Mouse (Mus musculus) right cerebral cortex, postnatal 10 days (tissue): ENCODE data around the gene Maip1.

Source experiments
- DNase-seq, 2 experiments: peaks; one replicate each; pipeline ENCODE4 v3.0.0; 2021; ENCODE audit warnings: low spot score in 2 of 2

Gene Maip1

DNA sequence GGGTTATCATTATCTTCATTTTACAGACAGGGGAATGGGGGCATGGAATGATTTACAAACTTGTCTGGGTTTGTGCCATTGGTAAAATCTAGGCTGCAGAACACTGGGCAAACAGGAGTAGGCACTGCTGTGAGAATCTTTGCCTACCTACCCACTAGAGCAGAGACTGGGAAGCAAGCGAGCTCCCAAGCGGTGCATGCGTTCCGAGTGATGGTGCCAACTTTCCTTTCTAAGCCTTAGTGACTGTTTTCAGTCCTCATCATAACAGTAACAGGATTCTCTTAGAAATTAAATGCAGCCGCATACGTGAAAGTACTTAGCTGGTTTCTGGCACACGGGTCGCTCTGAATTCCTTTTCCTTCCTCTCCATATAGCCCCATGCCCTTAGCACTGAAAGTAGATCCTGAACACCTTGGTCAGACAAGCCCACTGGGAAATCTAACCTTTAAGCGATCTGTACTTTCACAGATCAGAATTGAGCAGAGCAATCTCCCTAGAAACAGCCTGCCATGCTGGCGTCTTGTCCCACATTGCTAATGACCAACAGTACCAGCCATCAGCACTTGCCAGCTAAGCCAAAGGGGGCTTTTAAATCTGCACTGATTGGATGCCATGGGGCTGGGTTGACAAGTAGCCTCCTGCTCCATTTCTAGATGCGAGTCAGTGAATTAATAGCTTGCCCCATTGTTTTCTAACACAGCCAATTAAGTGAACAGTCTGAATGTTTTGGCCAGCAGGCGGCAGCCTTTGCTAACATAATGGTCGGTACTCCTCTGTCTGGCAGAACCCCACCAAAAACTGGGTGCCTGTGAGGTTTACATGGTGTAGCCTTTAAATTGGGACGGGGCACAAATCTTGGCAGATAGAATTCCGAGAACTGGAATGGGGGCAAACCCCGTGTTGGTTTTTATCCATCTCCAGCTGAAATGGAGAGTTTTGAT, 22.5 kb downstream of the Maip1 start:
- DNase-seq: peak; percentile 91 to 94

- DNase-seq: peak; percentile 52 to 57
Observed at GRCm38 (mm10) chr1:57429786-57430483, 23.8 kb downstream of the Maip1 start.

- no peak for DNase-seq
Observed at GRCm38 (mm10) chr1:57433141-57433540, 27.0 kb downstream of the Maip1 start.

DNA sequence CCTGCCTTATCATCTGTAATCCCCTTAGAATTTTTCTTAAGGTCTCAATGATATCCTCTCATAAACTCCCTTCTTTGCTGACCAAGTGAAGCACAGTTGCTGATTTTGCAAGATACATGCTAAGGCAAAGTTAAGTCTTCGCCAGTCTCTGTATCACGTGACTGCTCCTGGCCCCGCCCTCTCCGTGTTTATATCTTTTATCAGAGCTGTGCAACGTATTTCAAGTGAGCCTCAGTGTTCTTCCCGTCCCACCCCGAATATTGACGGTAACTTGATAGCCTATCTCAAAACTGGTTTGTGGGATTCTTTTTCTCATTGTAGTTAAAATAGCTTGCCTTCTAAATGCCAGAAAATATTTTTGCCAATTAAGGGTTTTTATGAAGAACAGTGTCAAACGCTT, 30.3 kb downstream of the Maip1 start:
- no peak for DNase-seq

DNA sequence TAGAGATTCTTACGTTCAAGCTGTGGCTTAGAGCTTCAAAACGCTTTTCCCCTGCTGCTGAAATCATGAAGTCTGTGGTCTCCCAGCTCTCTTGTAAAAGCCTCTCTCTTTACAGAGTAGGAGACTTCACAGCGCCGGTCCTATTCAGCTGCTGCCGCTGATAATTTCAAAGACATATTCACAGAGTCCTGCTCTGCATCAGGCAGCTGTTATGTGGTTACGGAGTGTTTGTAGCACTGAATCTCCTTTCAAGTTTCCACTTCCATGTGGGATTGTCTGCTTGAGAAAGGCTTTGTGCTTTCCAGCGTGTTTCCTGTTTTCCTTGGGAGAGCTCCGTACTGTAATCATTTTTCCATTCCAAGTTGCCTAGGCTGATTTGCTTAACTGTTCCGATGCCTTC, 30.8 kb downstream of the Maip1 start:
- DNase-seq: peak in 1 of 2 experiments; percentile 43

- no peak for DNase-seq
Observed at GRCm38 (mm10) chr1:57439026-57439425, 32.9 kb downstream of the Maip1 start.

DNA sequence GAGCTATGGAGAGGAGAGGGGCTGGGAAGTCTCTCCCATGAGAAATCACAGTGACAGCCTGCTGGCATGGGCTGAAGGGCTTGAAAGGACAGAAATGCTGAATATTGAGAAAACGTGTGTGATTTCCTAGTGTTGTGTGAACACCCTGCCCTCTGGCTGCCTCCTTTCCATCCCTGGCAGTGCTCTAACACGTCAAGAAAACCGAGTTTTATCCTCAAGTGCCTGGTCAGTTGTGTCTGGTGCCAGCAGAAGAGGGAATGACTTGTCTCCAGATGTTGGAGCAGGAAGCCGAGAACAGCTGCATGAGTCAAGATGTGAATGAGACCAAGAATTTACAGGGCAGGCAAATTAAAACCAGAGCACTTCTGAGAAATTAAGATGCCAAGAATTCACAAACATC, 34.6 kb downstream of the Maip1 start:
- no peak for DNase-seq

DNA sequence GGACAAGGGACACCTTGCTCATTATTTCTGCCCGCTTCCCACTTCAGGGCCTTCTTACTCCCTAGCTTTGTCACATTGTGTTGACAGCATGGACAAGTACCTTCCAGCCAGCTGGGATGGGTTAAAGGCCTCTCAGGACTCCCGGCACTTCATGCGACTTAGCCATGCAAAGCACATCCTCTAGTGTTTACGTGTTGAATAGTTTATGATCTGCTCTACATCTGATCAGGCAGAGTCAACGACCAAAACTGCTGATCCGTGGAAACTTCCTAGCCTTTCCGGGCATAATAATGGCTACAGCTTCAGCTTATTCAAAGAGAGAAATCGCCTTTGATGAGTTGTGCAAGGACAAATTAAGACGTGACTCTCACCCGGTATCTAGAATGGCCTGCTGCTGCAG, 39.6 kb downstream of the Maip1 start:
- no peak for DNase-seq

DNA sequence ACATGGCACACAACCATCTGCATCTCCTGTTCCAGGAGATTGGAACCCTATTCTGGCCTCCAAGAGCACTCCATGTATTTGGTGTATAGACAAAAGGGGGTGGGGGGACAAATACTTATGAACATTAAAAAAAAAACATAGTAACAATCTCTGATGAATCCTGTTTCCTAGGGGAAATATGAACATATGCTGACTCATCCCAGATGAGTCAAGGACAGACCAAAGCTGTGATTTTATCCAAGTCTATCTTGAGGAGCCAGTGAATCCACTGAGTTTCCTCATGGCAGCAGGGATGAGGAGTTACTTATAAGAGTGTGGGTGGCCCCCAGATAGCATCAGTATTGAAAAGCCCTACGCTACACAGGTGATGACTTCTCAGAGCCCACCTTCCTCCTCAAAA, 44.1 kb downstream of the Maip1 start:
- DNase-seq: no peak

DNA sequence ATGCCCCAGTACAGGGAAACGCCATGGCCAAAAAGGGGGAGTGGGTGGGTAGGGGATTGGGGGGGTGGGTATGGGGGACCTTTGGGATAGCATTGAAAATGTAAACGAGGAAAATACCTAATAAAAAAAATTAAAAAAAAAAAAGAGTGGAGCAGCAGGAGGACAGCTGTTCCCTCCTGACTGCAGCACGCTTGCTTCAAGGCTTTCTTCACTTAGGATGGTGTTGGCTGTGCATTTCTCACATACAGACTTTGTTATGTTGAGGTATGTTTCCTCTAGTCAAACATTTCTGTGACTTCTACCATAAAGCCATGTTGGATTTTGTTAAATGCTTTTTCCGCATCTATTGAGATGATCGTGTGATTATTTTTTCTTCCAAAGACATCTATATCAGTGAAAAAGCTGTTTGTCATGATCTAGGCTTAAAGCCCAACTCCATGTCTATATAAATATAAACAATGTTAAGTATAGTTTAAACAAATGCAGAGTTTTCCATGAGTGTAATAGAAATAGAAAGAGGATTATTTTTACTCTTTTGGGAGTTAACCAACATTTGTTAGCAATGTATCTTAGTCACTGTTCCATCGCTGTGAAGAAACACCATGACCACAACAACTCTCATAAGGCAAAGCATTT, 54.3 kb downstream of the Maip1 start:
- no peak for DNase-seq
